Mouse (Mus musculus) liver, adult 2 months (tissue): Measurements from ENCODE around the gene Reg3a. TPM values are rescaled to one million over a fixed set of nuclear protein-coding genes. Genes with fewer than 3 reads are reported as not detected.
A peak's percentile ranks its signal among the peaks of the same experiment; 100 is the strongest.

Experiments
- DNase-seq: peaks from one replicate; pipeline ENCODE4 v3.0.0-alpha.2; 2011; ENCODE audit warnings: low read depth, low spot score; ENCODE audit errors: extremely low read depth
- H3K27ac ChIP-seq: fragments of 200-500 bp; replicated peaks from 2 replicates; pipeline ENCODE4 v1.5.1; 2012; ENCODE audit warnings: low read depth, mild to moderate bottlenecking, control low read depth, inconsistent platforms, low read length; ENCODE audit not compliant: insufficient read depth
- H3K27me3 ChIP-seq: fragments of 200-500 bp; 2 replicates; pipeline ENCODE4 v1.6.1; 2012; ENCODE audit warnings: mild to moderate bottlenecking, moderate library complexity, low read length, inconsistent platforms; ENCODE audit not compliant: control insufficient read depth, insufficient read depth
- H3K36me3 ChIP-seq: fragments of 200-500 bp; 2 replicates; pipeline ENCODE4 v1.6.1; 2012; ENCODE audit warnings: low read length, inconsistent platforms; ENCODE audit not compliant: control insufficient read depth, insufficient read depth
- H3K4me1 ChIP-seq: fragments of 200-500 bp; 2 replicates; pipeline ENCODE4 v1.6.1; 2011; ENCODE audit warnings: low read length; ENCODE audit not compliant: control insufficient read depth, insufficient read depth
- H3K4me3 ChIP-seq: fragments of 200-500 bp; 2 replicates; pipeline ENCODE4 v1.5.1; 2011; ENCODE audit warnings: low read depth, mild to moderate bottlenecking, control low read depth, low read length, moderate library complexity; ENCODE audit not compliant: insufficient read depth
- H3K79me2 ChIP-seq: fragments of 200-500 bp; 2 replicates; pipeline ENCODE4 v1.6.1; 2012; ENCODE audit warnings: inconsistent platforms, mild to moderate bottlenecking, low read length, moderate library complexity; ENCODE audit not compliant: control insufficient read depth, insufficient read depth
- H3K9ac ChIP-seq: fragments of 200-500 bp; 2 replicates; pipeline ENCODE4 v1.6.1; 2012; ENCODE audit warnings: low read depth, mild to moderate bottlenecking, control low read depth, inconsistent platforms, low read length
- CTCF ChIP-seq: fragments of 200-500 bp; IDR thresholded peaks from 2 replicates; pipeline ENCODE4 v1.5.1; 2011; ENCODE audit warnings: low read depth, low read length, control low read depth
- POLR2A ChIP-seq: fragments of 200-500 bp; IDR thresholded peaks from 2 replicates; pipeline ENCODE4 v1.6.1; 2011; ENCODE audit warnings: low read length, control low read depth; ENCODE audit not compliant: insufficient read depth; ENCODE audit errors: extremely low read depth
- WGBS: fragments of 180-500 bp; shearing (Covaris S2); methylation state at CpG from one replicate; pipeline ENCODE4 v1.1.7; 2018; 5-methylcytosine and 5-hydroxymethylcytosine counted together
- polyA plus RNA-seq: library from polyadenylated mRNA; depleted of rRNA; stranded (reverse); fragments of >200 nt; gene quantifications from 2 replicates; pipeline ENCODE4 v1.2.3, GENCODE M21; 2012; rRNA removed
- total RNA-seq: library from RNA; depleted of rRNA; stranded (reverse); fragments of >200 nt; gene quantifications from 2 replicates; pipeline ENCODE4 v1.2.3, GENCODE M21; 2014; rRNA removed

The Reg3a gene
- not detected in 2 replicates for total RNA-seq
- polyA plus RNA-seq: not detected in 2 replicates

DNA sequence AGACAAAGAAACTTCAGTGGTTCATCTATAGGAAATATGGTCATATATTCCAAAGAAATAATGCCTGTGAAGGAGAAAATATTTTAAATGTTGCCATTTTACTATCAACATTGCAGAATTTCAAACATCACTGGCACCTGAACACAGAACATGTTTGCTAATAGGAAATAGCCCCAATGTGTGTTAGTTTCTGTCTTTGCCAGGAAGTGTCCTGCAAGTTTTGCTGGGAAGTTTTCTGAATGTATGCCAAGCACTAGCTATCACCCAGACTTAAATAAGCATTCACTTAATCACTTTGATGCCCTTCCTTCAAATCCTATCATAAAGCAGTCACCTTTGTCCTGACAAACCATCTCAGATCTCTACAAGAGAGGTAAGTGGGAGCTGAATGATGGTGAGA is at the start of gene Reg3a:
Gene Reg3a, plus strand, starts transcription at position 301 of the 400 bp plus-strand sequence.
- Histone ChIP-seq H3K9ac (no peak within 1 kb of the TSS), H3K27ac (no peak within 1 kb of the TSS), H3K4me1 (no peaks in the 10 kb centered on the region), H3K4me3 (no peak within 1 kb of the TSS), H3K36me3 (no peaks in the 10 kb centered on the region), H3K27me3 (no peaks in the 10 kb centered on the region), H3K79me2 (no peaks in the 10 kb centered on the region)
- no peak for TF ChIP-seq POLR2A
- TF ChIP-seq CTCF: no peak
- DNase-seq: no peak

DNA sequence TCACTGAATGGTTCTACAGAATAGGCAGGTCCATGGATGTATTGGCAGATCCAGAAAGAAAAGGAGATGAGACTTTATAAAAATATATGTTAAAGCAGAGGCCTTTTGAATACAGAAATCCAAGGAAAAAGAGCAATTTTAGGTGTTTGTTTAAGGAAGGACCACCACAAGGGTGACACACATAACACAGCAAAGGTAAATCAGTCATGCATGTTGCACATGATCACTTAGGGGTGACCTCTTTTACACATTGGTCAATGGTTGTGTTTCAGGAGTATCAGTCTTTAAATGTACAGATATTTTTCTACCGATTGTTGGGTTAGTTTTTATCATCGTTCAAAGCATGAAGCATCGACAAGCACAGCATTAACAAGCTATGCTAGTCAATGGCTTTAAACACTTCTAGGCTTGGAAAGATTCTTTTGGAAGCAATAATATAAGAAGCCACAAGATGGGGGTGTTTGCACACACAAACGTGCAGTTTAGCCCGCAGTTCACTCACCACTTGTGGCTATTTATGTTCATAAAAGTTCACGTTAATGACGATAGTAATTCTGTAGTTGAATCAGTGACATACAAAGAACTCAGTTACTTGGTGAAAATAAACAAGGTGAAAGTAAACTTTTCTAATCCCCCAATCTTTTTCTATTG is 48.5 kb upstream of the Reg3a start:
- Histone ChIP-seq H3K27ac (no peak overlapping the region), H3K36me3 (no peaks in the 10 kb centered on the region), H3K9ac (no peak overlapping the region), H3K79me2 (no peaks in the 10 kb centered on the region), H3K27me3 (no peaks in the 10 kb centered on the region), H3K4me1 (no peaks in the 10 kb centered on the region), H3K4me3 (no peak overlapping the region)
- peak; percentile 16 for DNase-seq
- TF ChIP-seq CTCF (peak; percentile 24; the same call in 1 of the 2 replicates), POLR2A (no peak)
- WGBS: 32% methylated on average over 7 of the region's 7 CpGs

DNA sequence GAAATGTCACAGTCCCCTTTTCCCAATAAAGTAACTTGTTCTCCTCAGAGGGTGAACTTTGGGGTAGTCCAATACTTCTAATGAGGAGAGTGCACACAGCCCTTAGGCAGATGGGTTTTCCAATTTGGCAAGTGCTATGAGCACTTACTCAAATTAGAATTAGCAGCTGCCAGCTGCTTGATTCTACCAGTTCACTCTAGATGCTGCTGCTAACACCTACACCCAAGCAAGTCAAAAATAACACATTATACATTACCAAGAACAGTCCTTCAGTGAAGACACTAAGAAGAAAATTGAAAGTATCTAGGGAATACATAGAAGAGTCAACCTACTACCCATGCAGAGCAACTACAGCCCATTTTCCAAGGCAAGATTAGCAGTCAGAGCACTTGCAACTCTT is 40.2 kb upstream of the Reg3a start:
- Histone ChIP-seq H3K4me3 (no peak overlapping the region), H3K4me1 (no peaks in the 10 kb centered on the region), H3K27me3 (no peaks in the 10 kb centered on the region), H3K79me2 (no peaks in the 10 kb centered on the region), H3K36me3 (no peaks in the 10 kb centered on the region), H3K27ac (no peak overlapping the region), H3K9ac (no peak overlapping the region)
- no peak for DNase-seq
- no peak for TF ChIP-seq CTCF
- TF ChIP-seq POLR2A: no peak

DNA sequence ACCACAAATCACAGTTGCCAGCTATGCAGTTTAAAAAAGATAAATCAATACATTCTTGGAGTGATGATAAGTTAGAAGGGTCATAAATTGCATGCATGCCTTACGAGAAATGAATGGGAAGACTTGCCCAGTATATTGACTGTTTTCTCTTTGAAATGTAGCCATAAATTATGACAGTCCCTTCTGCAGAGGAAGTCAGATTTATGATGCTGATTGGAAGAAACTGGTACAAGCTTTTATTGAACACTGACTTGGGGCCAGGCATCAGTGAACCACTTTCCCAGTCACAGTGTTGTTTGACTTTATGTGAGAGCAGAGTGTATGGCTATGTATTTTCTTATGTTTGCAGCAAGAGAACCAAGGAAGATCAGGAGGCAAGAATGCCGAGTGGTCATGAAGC is 38.8 kb upstream of the Reg3a start:
- no peak for DNase-seq
- TF ChIP-seq CTCF (no peak), POLR2A (no peak)
- no peak overlapping the region for H3K9ac ChIP-seq
- no peak overlapping the region for H3K4me3 ChIP-seq
- 69% methylated on average over 2 of the region's 2 CpGs for WGBS
- no peaks in the 10 kb centered on the region for H3K27me3 ChIP-seq
- H3K27ac ChIP-seq: no peak overlapping the region
- no peaks in the 10 kb centered on the region for H3K36me3 ChIP-seq
- H3K79me2 ChIP-seq: no peaks in the 10 kb centered on the region
- no peaks in the 10 kb centered on the region for H3K4me1 ChIP-seq

DNA sequence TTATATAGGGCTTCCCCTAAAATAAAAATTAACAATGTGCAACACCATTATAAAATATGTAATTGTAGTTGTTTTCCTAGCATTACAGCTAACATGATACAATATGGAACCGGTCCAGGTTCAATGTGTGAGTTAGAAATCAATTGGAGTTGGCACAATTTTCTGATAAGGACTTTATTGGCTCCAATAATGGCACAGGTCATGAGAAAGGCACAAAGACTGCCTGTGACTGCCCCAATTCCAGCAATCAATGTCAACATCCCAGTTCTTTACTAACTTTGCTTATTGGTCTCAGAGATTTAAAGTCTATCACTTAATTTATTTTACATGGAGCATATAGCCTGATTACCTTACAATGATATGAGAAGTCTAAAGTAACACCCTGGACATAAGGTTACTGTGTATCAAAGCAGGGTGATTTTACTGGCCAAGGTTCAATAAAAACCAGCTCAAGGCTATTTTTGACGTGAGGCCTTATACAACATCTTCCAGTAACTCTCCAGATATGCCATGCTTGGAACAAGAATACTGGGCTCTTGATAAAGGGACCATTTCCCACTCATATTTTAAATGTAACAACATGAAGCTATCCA is 18.4 kb upstream of the Reg3a start:
- H3K27me3 ChIP-seq: no peaks in the 10 kb centered on the region
- H3K4me1 ChIP-seq: no peaks in the 10 kb centered on the region
- H3K27ac ChIP-seq: no peak overlapping the region
- no peak overlapping the region for H3K4me3 ChIP-seq
- H3K9ac ChIP-seq: no peak overlapping the region
- no peaks in the 10 kb centered on the region for H3K79me2 ChIP-seq
- 19% methylated on average over 2 of the region's 2 CpGs for WGBS
- peak; percentile 78 for DNase-seq
- TF ChIP-seq CTCF: no peak
- no peak for TF ChIP-seq POLR2A
- no peaks in the 10 kb centered on the region for H3K36me3 ChIP-seq

DNA sequence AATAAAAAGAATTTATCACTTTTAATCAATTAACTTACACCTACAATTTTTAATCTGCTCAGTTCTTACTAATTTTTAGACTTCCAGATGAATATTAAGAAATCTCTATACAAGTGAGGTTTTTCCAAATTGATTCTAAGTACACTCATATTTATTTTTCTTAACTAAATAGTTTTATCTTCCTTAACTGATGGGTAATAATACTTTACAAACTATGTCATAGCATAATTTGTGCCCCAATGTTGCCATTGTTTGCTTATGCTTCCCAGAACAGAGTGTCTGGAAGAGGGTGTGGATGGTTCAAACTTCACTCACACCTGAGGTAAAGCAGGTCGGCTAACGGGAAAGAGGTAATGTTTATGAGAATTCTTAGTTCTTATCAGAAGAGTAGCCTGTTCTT is 10.2 kb upstream of the Reg3a start, which contains the start of gene Reg3b:
Gene Reg3b, plus strand, starts transcription at position 301 of the 400 bp plus-strand sequence.
- no peaks in the 10 kb centered on the region for H3K36me3 ChIP-seq
- no peak within 1 kb of the TSS for H3K4me3 ChIP-seq
- H3K9ac ChIP-seq: no peak within 1 kb of the TSS
- H3K27me3 ChIP-seq: no peaks in the 10 kb centered on the region
- H3K27ac ChIP-seq: no peak within 1 kb of the TSS
- WGBS: 90% methylated on average over 2 of the region's 2 CpGs
- DNase-seq: no peak
- no peak for TF ChIP-seq POLR2A
- no peak for TF ChIP-seq CTCF
- H3K79me2 ChIP-seq: no peaks in the 10 kb centered on the region
- H3K4me1 ChIP-seq: no peaks in the 10 kb centered on the region
